Mouse (Mus musculus) gastrocnemius, postnatal 10 days (tissue): ENCODE measurements around the gene Dnm3. TPM values are rescaled to one million over a fixed set of nuclear protein-coding genes. Genes with fewer than 3 reads are reported as not detected.

Source experiments
- DNase-seq: peaks from one replicate; pipeline ENCODE4 v3.0.0; 2021; ENCODE audit warnings: mixed read lengths
- total RNA-seq, 2 experiments: library from RNA; stranded (reverse); gene quantifications; 2 replicates each; pipeline ENCODE4 v1.2.3; 2021

Dnm3 gene
- total RNA-seq, 2 experiments from 2014 or later = 6.3 to 8.6 TPM

DNA sequence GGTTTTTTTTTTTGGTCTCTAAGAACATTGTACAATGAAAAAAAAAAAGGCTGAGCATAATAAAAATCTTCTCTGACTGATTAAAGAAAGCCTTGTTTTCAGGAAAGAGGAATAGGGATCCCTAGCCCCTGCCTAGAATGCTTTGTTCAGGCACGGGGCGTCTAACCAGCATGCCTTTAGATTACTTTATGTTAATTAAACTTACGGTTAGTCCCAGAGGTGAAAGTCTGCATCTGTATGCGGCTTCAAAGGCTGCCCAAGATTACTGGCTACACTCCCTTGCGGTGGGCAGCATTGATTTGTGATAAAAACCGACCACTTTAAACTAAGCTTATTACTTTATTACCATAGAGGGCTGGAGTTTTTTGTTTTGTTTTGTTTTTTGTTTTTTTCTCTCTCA, 424.2 kb downstream of the Dnm3 start:
- DNase-seq = no peak

- no peak for DNase-seq
Measured at GRCm38 (mm10) chr1:162053186-162053585, 424.6 kb downstream of the Dnm3 start.

- no peak for DNase-seq
Measured at GRCm38 (mm10) chr1:162052755-162053154, 425.1 kb downstream of the Dnm3 start.

GRCm38 (mm10) chr1:162052138-162052537, 425.7 kb downstream of the Dnm3 start:
- no peak for DNase-seq

- DNase-seq = no peak
Measured at GRCm38 (mm10) chr1:162051710-162052109, 426.1 kb downstream of the Dnm3 start.

DNA sequence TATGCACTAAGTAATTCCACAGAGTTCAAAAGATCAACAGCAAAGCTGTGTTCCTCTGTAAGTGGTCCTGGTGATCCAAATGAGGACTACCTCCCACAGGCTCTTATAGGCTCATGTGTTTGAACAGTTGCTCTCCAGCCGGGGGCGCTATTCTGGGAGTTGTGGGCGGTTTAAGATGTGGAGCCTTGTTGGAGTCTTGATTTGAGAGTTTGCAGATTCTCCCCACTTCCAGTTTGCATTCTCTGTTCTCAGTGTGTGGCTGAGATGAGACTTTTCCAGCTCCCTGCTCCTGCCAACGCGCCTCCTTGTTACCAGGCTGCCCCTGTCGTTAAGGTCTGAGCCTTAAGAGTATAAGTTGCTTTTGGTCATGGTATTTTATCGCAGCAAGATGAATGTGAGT, 430.2 kb downstream of the Dnm3 start:
- DNase-seq = no peak

DNA sequence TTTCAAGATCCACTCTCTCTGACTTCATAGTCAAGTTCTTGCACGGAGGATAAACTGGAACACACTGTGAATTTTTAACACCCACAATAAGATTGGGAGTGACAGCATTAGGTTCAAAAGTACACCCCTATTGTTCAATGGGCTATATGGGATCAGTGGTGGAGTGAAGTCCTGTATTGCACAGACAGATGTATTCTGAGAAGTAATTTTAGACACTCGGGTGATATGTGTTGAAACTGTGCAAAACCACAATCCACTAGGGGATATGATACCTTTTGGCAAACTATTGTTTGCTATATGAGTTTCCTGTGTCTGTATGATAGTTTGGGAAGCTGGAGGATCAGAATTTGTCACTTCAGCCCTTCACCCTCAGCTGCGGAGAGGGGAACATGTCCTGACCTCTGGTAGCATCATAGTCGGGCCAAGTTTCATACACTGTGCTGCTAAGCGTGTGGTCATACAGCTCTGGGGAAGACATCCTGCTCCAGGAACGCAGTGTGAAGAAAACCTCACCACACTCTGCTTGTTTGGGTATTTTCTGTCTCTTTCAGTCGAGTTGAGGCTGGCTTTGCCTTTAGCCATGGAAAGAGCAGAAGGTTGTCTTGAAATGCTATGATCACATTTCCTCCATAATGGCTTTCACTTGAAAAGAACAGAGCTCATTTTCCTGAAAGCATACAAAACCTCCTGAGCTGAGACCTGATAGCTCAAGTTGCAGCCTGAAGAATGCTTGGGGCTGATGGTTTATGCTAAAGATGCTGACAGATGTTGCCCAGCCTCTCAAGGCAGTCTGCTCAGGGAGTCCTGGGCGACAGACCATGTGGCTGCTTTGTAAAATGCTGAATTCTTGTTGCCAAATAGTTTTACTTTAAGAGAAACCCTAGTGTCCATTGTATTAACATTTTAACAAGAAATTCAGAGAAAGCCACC, 433.8 kb downstream of the Dnm3 start:
- no peak for DNase-seq

DNA sequence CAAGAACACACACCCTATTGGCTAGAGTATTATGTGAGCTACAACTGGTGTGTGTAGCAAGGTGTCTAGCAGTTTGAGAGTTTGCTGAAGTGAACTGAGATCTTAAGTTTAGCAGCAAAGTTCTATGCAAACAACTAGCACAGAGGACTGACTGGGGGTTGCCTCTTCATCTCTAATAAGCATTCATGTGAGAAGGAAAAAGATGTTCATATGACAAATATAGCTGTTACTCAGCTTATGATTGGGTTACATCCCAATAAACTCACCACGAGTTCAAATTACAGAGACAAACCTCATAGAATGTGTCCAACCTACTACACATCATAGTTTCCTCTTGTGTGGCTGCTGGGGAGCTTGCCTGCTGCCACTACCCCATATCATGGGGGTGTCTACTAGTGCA, 434.6 kb downstream of the Dnm3 start:
- no peak for DNase-seq

- no peak for DNase-seq
Measured at GRCm38 (mm10) chr1:162042384-162042783, 435.4 kb downstream of the Dnm3 start.

DNA sequence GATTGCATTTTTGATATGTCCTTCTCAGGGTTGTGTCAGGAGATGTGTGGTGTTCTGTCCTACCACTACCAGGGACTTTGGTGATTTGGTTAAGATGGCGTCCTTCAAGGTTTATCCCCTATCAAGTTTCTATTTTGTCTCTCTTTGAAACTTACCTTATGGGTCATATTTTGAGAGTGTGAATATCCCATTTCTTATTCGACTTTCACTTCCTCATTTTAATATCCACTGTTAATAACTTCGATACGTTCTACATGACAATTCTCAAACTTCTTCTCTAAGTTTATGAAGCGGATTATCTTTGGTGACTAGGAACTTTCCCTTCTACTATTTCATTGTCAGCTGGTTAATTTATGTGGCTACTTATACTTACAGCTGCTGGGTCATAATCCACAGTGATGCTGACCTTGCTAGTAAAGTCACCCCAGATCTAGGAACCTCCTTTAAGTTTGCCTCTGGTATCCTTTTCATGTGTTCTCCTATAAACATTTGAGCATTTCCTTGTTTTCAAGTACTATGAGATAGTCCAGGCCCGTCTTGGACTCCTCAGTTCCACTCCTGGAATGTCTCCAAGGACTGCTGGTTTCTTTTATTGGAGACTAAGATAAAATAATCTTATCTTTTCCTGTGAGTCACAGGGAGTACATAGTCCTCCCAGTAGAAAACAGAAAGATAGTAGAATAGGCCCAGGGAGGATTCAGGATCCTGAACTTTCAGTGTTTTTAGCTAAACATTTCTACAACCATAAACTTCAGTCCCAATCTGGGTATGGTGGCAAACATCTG, 437.2 kb downstream of the Dnm3 start:
- no peak for DNase-seq

- DNase-seq = no peak
Measured at GRCm38 (mm10) chr1:162039808-162040207, 438.0 kb downstream of the Dnm3 start.

- peak; percentile 29 for DNase-seq
Measured at GRCm38 (mm10) chr1:162039011-162039595, 438.7 kb downstream of the Dnm3 start.

GRCm38 (mm10) chr1:162038431-162038830, 439.4 kb downstream of the Dnm3 start:
- DNase-seq = no peak

GRCm38 (mm10) chr1:162037968-162038421, 439.8 kb downstream of the Dnm3 start:
- DNase-seq = peak; percentile 37

GRCm38 (mm10) chr1:162037185-162037765, 440.6 kb downstream of the Dnm3 start:
- DNase-seq = no peak

DNA sequence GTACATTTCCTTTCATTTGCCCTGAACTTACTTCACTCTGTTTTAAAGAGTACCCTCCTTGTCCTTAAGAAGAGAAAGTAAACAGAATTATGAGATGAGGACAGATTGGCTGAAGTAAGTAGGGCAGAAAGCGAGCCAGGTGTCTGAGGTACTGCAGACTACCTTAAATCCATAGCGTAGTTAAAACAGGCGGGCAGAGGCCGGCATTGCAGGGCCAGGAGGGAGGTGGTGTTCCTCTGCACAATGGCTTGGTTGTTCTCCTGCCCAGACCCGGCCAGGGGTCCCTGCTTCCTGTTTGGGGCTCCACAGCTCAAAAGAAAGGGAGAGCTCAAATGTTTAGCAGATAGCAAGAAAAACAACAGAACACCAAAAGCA, 441.4 kb downstream of the Dnm3 start:
- no peak for DNase-seq

DNA sequence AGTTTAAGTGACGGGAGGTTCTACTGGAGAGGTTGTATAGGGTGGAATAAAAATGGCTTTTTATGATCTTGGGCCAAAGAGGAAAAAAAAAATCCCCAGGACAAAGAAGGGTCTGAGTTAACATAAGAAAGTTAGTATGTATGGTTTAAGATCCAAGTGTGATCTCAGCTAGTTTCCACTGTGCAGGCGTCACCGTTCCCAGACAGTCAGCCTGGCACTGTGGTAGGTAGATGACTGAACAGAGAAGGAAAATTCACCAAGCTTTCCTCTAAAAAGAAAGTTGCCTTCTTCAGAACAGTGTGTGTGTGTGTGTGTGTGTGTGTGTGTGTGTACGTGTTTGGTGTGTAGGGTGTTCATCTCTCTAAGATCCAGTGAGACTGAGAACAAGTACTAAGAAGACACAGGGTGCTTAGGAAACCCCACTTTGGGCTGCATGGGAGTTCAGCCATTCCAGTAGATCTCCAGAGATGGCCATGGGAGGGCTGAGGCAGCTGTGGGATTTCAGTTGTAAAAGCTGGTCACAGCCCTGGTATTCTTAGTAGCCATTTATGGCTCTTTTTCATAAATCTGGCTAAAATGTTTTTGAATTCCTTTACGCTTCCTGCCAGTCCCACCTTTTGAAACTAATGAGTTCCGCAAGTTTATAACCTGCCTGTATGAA, 441.9 kb downstream of the Dnm3 start:
- no peak for DNase-seq

DNA sequence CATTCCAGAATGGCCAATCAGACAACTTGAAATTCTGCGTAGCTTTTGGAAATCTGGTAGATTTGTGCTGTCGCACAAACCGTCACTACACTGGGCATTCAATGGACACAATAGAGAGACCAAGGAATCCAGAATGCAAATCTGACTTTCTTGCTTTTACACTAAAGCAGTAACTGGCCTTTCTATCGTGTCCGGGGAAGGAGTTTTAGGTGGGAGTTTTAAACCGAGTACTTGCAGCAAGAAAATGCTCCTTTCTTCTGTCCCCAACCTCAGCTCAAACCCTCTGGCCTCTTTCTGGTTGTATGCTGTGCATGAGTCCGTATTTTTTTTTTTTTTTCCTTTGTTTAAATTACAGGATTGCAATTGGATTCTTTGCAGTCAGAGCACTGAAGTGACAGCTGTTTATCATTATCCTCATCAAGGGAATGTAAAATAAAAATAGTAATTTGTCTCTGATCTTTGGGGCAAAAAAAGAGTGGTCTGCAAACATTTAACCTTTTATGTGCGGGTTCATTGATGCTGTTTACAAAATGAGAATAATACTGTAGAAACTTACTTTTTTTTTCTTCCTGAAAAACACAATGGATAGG, 454.1 kb downstream of the Dnm3 start:
- DNase-seq = no peak

- DNase-seq = no peak
Measured at GRCm38 (mm10) chr1:162020766-162021165, 457.1 kb downstream of the Dnm3 start.

GRCm38 (mm10) chr1:162020303-162020731, 457.5 kb downstream of the Dnm3 start:
- no peak for DNase-seq

- DNase-seq = no peak
Measured at GRCm38 (mm10) chr1:162018601-162018977, 459.2 kb downstream of the Dnm3 start.
